Mouse (Mus musculus) T-helper 2 cell (primary cell): ENCODE data around the gene Akap13.

ENCODE experiments used
- in situ Hi-C: fragments of 300-600 bp; cut with MboI, MseI; formaldehyde crosslinking; loops from one replicate; pipeline ENCODE4 v1.15.1; 2025; ENCODE audit warnings: high pct_unique_total_duplicates

Akap13 gene

GRCm38 (mm10) chr7:75515472-75515871 is 60.1 kb downstream of the Akap13 start:
- in situ Hi-C loops = no loop called here

GRCm38 (mm10) chr7:75516716-75517619 is 61.6 kb downstream of the Akap13 start:
- in situ Hi-C loops = no loop called here

GRCm38 (mm10) chr7:75520531-75520930 is 65.2 kb downstream of the Akap13 start:
- in situ Hi-C loops = no loop called here

- in situ Hi-C loops = no loop called here
Measured at GRCm38 (mm10) chr7:75521199-75521598, 65.9 kb downstream of the Akap13 start.

GRCm38 (mm10) chr7:75522226-75522625 is 66.9 kb downstream of the Akap13 start:
- in situ Hi-C loops = no loop called here

- in situ Hi-C loops = no loop called here
Measured at GRCm38 (mm10) chr7:75524789-75525569, 69.6 kb downstream of the Akap13 start.

- in situ Hi-C loops = no loop called here
Measured at GRCm38 (mm10) chr7:75525716-75526401, 70.5 kb downstream of the Akap13 start.

- in situ Hi-C loops = no loop called here
Measured at GRCm38 (mm10) chr7:75528751-75529150, 73.4 kb downstream of the Akap13 start.

GRCm38 (mm10) chr7:75529857-75530437 is 74.6 kb downstream of the Akap13 start:
- in situ Hi-C loops = loop anchor here (10.0 kb wide), 1 partner anchor 375 kb away; no protein-coding TSS in a partner anchor

- in situ Hi-C loops = loop anchor here (10.0 kb wide), 1 partner anchor 376 kb away; no protein-coding TSS in a partner anchor
Measured at GRCm38 (mm10) chr7:75530642-75531041, 75.3 kb downstream of the Akap13 start.

GRCm38 (mm10) chr7:75533079-75533478 is 77.7 kb downstream of the Akap13 start:
- in situ Hi-C loops = loop anchor here (10.0 kb wide), 1 partner anchor 378 kb away; no protein-coding TSS in a partner anchor

GRCm38 (mm10) chr7:75536298-75536697 is 81.0 kb downstream of the Akap13 start:
- in situ Hi-C loops = loop anchor here (10.0 kb wide), 1 partner anchor 381 kb away; no protein-coding TSS in a partner anchor

GRCm38 (mm10) chr7:75537567-75537966 is 82.2 kb downstream of the Akap13 start:
- in situ Hi-C loops = loop anchor here (10.0 kb wide), 1 partner anchor 383 kb away; no protein-coding TSS in a partner anchor

- in situ Hi-C loops = loop anchor here (10.0 kb wide), 1 partner anchor 384 kb away; no protein-coding TSS in a partner anchor
Measured at GRCm38 (mm10) chr7:75538513-75538912, 83.2 kb downstream of the Akap13 start.

GRCm38 (mm10) chr7:75539168-75539567 is 83.8 kb downstream of the Akap13 start:
- in situ Hi-C loops = loop anchor here (10.0 kb wide), 1 partner anchor 384 kb away; no protein-coding TSS in a partner anchor

- in situ Hi-C loops = no loop called here
Measured at GRCm38 (mm10) chr7:75549856-75550255, 94.5 kb downstream of the Akap13 start.

- in situ Hi-C loops = no loop called here
Measured at GRCm38 (mm10) chr7:75550791-75551336, 95.5 kb downstream of the Akap13 start.

- in situ Hi-C loops = no loop called here
Measured at GRCm38 (mm10) chr7:75553002-75553666, 97.8 kb downstream of the Akap13 start.

- in situ Hi-C loops = no loop called here
Measured at GRCm38 (mm10) chr7:75553667-75554045, 98.3 kb downstream of the Akap13 start.

GRCm38 (mm10) chr7:75554065-75554464 is 98.7 kb downstream of the Akap13 start:
- in situ Hi-C loops = no loop called here
